Mouse (Mus musculus) limb, embryonic 13.5 days (tissue): ENCODE results near the gene Hist1h4h. TPM values are rescaled to one million over a fixed set of nuclear protein-coding genes. Genes with fewer than 3 reads are reported as not detected.

ENCODE experiments used
- ATAC-seq: fragments of 200-750 bp; cut with Nextera tagmentation; 2 replicates; pipeline ENCODE4 v1.8.0; 2017; ENCODE audit warnings: low read depth, moderate number of reproducible peaks, moderate TSS enrichment; ENCODE audit not compliant: low FRiP score
- H3K27ac ChIP-seq: fragments of 300-500 bp; sonication (generic); 2 replicates; pipeline ENCODE4 v1.5.1; 2015; ENCODE audit warnings: inconsistent platforms, mild to moderate bottlenecking, moderate library complexity
- H3K27me3 ChIP-seq: fragments of 300-500 bp; sonication (generic); 2 replicates; pipeline ENCODE4 v1.6.1; 2015; ENCODE audit warnings: mild to moderate bottlenecking, inconsistent platforms
- H3K36me3 ChIP-seq: fragments of 300-500 bp; sonication (generic); 2 replicates; pipeline ENCODE4 v1.6.1; 2015; ENCODE audit warnings: inconsistent platforms, mild to moderate bottlenecking, moderate library complexity
- H3K4me1 ChIP-seq: fragments of 300-500 bp; sonication (generic); 2 replicates; pipeline ENCODE4 v1.6.1; 2015; ENCODE audit warnings: inconsistent platforms
- H3K4me2 ChIP-seq: fragments of 300-500 bp; sonication (generic); replicated peaks from 2 replicates; pipeline ENCODE4 v1.6.1; 2015; ENCODE audit warnings: inconsistent platforms, mild to moderate bottlenecking, moderate library complexity
- H3K4me3 ChIP-seq: fragments of 300-500 bp; sonication (generic); 2 replicates; pipeline ENCODE4 v1.5.1; 2015; ENCODE audit warnings: moderate library complexity, mild to moderate bottlenecking, inconsistent platforms
- H3K9ac ChIP-seq: fragments of 300-500 bp; sonication (generic); 2 replicates; pipeline ENCODE4 v1.6.1; 2015; ENCODE audit warnings: mild to moderate bottlenecking, inconsistent platforms
- H3K9me3 ChIP-seq: fragments of 300-500 bp; sonication (generic); 2 replicates; pipeline ENCODE4 v1.6.1; 2016; ENCODE audit warnings: inconsistent platforms
- WGBS: fragments of 180-500 bp; shearing (Covaris S2); methylation state at CpG from one replicate; pipeline ENCODE4 v1.1.7; 2015; 5-methylcytosine and 5-hydroxymethylcytosine counted together
- polyA plus RNA-seq: library from polyadenylated mRNA; unstranded; fragments of >200 nt; fragmentation: Nextera tagmentation; extraction: Ambion mirVana; gene quantifications from 2 replicates; pipeline ENCODE4 v1.2.1, GENCODE M21; 2015

Hist1h4h gene
- polyA plus RNA-seq, 1 experiment from 2014 or later: 4.1 TPM

GRCm38 (mm10) chr13:23500424-23501200, 30.2 kb upstream of the Hist1h4h start:
- peaks cover 3% of the 10 kb centered on the region; the same call in 1 of the 2 replicates for H3K27me3 ChIP-seq
- no peaks in the 10 kb centered on the region for H3K36me3 ChIP-seq
- H3K4me3 ChIP-seq: peak overlapping the region; percentile 15; the same call in 1 of the 2 replicates
- H3K4me2 ChIP-seq: peak overlapping the region; percentile 43
- no peaks in the 10 kb centered on the region for H3K9me3 ChIP-seq
- H3K9ac ChIP-seq: no peak overlapping the region
- peaks cover 34% of the 10 kb centered on the region for H3K4me1 ChIP-seq
- WGBS: 3% methylated on average over 17 of the region's 17 CpGs
- ATAC-seq: 0 out of 2 replicates have a peak, but pooled peaks have one; percentile 38
- no peak overlapping the region for H3K27ac ChIP-seq

DNA sequence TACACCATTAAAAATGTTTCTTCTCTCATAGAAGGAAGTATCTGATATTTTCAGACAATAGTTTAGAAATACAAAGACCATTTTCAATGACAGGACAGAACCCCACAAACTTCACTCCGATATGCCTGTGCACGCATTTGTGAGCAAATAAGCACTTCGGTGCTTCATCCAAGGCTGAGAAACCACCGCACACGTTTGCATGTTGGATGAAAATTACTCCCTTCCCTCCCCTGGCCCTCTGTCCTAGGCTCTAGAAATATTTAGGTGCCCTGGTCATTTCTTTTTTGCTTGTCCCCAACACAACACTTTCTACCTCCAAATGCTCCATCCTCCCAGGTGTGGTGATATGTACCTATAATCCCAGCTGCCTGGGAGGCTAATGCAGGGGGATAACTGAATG, 29.3 kb upstream of the Hist1h4h start:
- no peak for ATAC-seq
- peak overlapping the region; percentile 8 for H3K4me3 ChIP-seq
- no peak overlapping the region for H3K9ac ChIP-seq
- H3K27me3 ChIP-seq: peaks cover 3% of the 10 kb centered on the region; the same call in 1 of the 2 replicates
- no peak overlapping the region for H3K27ac ChIP-seq
- peak overlapping the region; percentile 43 for H3K4me2 ChIP-seq
- no peaks in the 10 kb centered on the region for H3K9me3 ChIP-seq
- peaks cover 38% of the 10 kb centered on the region for H3K4me1 ChIP-seq
- no peaks in the 10 kb centered on the region for H3K36me3 ChIP-seq
- WGBS: 24% methylated on average over 5 of the region's 5 CpGs

DNA sequence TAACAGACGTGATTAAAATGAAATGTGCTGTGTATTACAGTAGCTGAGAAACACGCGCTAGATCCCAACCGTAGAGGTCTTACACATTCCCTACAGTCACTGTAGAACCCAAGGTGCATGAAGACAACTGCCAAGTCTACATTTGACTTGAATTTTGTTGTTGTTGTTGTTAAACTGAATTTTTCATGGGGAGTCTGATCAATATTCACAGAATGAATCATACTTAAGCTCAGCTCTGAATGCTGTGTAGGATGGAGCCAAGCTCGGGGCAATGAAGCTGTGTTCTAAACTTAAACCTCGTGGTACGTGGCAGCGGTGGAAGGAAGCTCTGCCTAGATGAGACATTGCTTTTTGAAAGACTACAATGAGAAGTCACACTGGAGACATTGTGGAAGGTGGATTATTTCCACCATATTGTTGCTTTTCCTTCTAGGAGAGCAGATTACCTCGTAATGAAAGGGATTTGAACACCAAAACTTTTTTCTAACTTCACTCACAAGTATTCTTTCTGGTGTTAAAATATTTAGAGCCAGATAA, 28.8 kb upstream of the Hist1h4h start:
- ATAC-seq: no peak
- 30% methylated on average over 9 of the region's 9 CpGs for whole genome bisulfite sequencing
- H3K4me2 ChIP-seq: peak overlapping the region; percentile 43
- H3K9me3 ChIP-seq: no peaks in the 10 kb centered on the region
- H3K36me3 ChIP-seq: no peaks in the 10 kb centered on the region
- no peak overlapping the region for H3K27ac ChIP-seq
- peaks cover 2% of the 10 kb centered on the region; the same call in 1 of the 2 replicates for H3K27me3 ChIP-seq
- H3K4me3 ChIP-seq: peak overlapping the region; percentile 8; the same call in 1 of the 2 replicates
- peaks cover 38% of the 10 kb centered on the region for H3K4me1 ChIP-seq
- H3K9ac ChIP-seq: no peak overlapping the region

GRCm38 (mm10) chr13:23502916-23503315, 27.9 kb upstream of the Hist1h4h start:
- ATAC-seq: no peak
- Histone ChIP-seq H3K9ac (no peak overlapping the region), H3K4me1 (peaks cover 35% of the 10 kb centered on the region), H3K27me3 (no peaks in the 10 kb centered on the region), H3K4me3 (no peak overlapping the region), H3K27ac (no peak overlapping the region), H3K36me3 (no peaks in the 10 kb centered on the region), H3K9me3 (no peaks in the 10 kb centered on the region), H3K4me2 (no peak overlapping the region)
- WGBS: 51% methylated on average over 4 of the region's 4 CpGs

- Histone ChIP-seq H3K9ac (no peak overlapping the region), H3K27ac (no peak overlapping the region), H3K27me3 (no peaks in the 10 kb centered on the region), H3K9me3 (no peaks in the 10 kb centered on the region), H3K4me3 (no peak overlapping the region), H3K36me3 (no peaks in the 10 kb centered on the region), H3K4me1 (peaks cover 26% of the 10 kb centered on the region), H3K4me2 (peak overlapping the region; percentile 27)
- ATAC-seq: no peak
- WGBS: under 1% methylated on average over 9 of the region's 9 CpGs
Measured at GRCm38 (mm10) chr13:23503797-23504196, 27.1 kb upstream of the Hist1h4h start.

GRCm38 (mm10) chr13:23505662-23506345, 25.0 kb upstream of the Hist1h4h start:
- Histone ChIP-seq H3K9me3 (no peaks in the 10 kb centered on the region), H3K9ac (peak overlapping the region; percentile 51), H3K27ac (peak overlapping the region; percentile 28; the same call in 1 of the 2 replicates), H3K4me2 (peak overlapping the region; percentile 61), H3K27me3 (no peaks in the 10 kb centered on the region), H3K36me3 (no peaks in the 10 kb centered on the region), H3K4me1 (peaks cover 18% of the 10 kb centered on the region), H3K4me3 (peak overlapping the region; percentile 33)
- no peak for ATAC-seq
- 8% methylated on average over 14 of the region's 14 CpGs for WGBS

DNA sequence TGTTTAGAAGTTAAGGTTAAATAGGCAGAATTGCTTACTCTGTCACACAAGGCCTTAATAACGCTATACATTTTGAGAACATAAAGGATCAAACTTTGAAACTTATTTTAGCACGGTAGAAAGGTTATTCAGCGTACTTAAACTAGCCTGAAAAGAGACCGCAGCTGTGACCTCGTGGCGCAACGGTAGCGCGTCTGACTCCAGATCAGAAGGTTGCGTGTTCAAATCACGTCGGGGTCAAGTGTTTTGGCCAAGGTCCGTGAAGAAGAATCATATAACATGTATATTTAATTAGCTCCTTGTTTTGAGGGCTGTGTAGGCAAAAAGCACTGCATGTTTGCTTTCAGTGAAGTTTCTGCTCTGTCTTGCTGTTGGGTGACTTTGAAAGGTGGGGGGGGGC, 24.5 kb upstream of the Hist1h4h start:
- no peak for ATAC-seq
- WGBS: 8% methylated on average over 13 of the region's 13 CpGs
- H3K4me1 ChIP-seq: peaks cover 18% of the 10 kb centered on the region

DNA sequence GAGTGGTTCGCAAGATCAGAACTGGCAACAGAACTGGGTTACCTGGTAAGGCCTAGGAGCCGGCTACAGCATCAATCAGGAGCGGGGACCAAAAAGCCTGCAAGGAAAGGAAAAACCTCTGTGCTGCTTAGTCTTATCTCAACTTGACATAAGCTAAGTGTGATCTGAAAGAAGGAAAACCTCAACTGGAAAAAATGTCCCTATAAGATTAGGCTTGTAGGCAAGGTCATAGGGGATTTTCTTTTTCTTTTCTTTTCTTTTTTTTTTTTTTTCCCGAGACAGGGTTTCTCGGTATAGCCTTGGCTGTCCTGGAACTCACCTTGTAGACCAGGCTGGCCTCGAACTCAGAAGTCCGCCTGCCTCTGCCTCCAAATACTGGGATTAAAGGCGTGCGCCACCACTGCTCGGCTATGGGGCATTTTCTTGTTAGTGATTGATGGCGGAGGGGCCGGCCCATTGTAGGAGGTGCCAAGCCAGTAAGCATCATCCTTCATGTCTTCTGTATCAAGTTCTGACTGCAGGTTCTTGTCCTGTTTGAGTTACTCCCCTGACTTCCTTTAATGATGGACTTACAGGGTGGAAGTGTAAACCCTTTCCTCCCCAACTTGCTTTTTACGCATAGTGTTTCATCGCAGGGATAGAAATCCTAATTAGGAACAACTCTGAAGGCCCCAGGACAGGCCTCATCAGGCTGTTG, 23.9 kb upstream of the Hist1h4h start:
- no peak overlapping the region for H3K27ac ChIP-seq
- 29% methylated on average over 14 of the region's 14 CpGs for WGBS
- no peaks in the 10 kb centered on the region for H3K36me3 ChIP-seq
- no peak overlapping the region for H3K4me3 ChIP-seq
- H3K9ac ChIP-seq: no peak overlapping the region
- H3K4me2 ChIP-seq: peak overlapping the region; percentile 61
- H3K4me1 ChIP-seq: peaks cover 15% of the 10 kb centered on the region
- no peaks in the 10 kb centered on the region for H3K9me3 ChIP-seq
- H3K27me3 ChIP-seq: no peaks in the 10 kb centered on the region
- ATAC-seq: no peak

More for the DNA sequence above, 24.5 kb upstream of the Hist1h4h start:
- H3K4me3 ChIP-seq: peak overlapping the region; percentile 33
- H3K9ac ChIP-seq: no peak overlapping the region
- H3K36me3 ChIP-seq: no peaks in the 10 kb centered on the region
- H3K27ac ChIP-seq: no peak overlapping the region
- H3K27me3 ChIP-seq: no peaks in the 10 kb centered on the region
- no peaks in the 10 kb centered on the region for H3K9me3 ChIP-seq
- H3K4me2 ChIP-seq: peak overlapping the region; percentile 61

DNA sequence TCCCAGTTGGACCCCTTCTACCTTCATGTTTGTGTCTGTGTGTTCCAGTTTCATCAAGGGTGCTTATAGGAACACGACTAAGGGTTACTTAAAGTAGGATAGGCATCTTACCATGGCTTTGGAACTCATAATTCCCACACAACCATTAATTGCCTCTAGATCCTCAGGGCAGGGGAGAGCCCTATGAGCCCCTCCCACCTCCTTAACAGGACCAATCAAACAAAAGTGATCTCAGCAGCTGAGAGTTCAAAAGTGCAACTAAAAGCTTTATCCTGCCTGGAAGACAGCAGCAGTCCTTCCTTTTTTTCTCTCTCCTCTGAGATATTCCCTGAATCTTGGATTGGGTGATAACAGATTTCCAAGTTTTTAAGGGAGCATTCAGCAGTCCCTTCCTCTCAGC, 20.7 kb upstream of the Hist1h4h start:
- Histone ChIP-seq H3K4me2 (no peak overlapping the region), H3K27me3 (no peaks in the 10 kb centered on the region), H3K36me3 (no peaks in the 10 kb centered on the region), H3K9me3 (no peaks in the 10 kb centered on the region), H3K4me1 (peaks cover 9% of the 10 kb centered on the region), H3K27ac (no peak overlapping the region), H3K9ac (no peak overlapping the region), H3K4me3 (no peak overlapping the region)
- 25% methylated on average over 1 of the region's 1 CpGs for WGBS
- ATAC-seq: no peak

- no peaks in the 10 kb centered on the region for H3K9me3 ChIP-seq
- no peaks in the 10 kb centered on the region for H3K36me3 ChIP-seq
- no peak overlapping the region for H3K9ac ChIP-seq
- H3K4me2 ChIP-seq: no peak overlapping the region
- no peak overlapping the region for H3K27ac ChIP-seq
- ATAC-seq: no peak
- 89% methylated on average over 1 of the region's 1 CpGs for WGBS
- peaks cover 4% of the 10 kb centered on the region; the same call in 1 of the 2 replicates for H3K4me1 ChIP-seq
- no peak overlapping the region for H3K4me3 ChIP-seq
- no peaks in the 10 kb centered on the region for H3K27me3 ChIP-seq
Measured at GRCm38 (mm10) chr13:23513517-23513916, 17.3 kb upstream of the Hist1h4h start.

- H3K4me3 ChIP-seq: no peak overlapping the region
- H3K36me3 ChIP-seq: no peaks in the 10 kb centered on the region
- no peak overlapping the region for H3K4me2 ChIP-seq
- peaks cover 4% of the 10 kb centered on the region; the same call in 1 of the 2 replicates for H3K4me1 ChIP-seq
- no peak overlapping the region for H3K9ac ChIP-seq
- no peaks in the 10 kb centered on the region for H3K9me3 ChIP-seq
- ATAC-seq: no peak
- no peaks in the 10 kb centered on the region for H3K27me3 ChIP-seq
- WGBS: 82% methylated on average over 5 of the region's 5 CpGs
- H3K27ac ChIP-seq: no peak overlapping the region
Measured at GRCm38 (mm10) chr13:23515281-23515680, 15.6 kb upstream of the Hist1h4h start.
